Mouse (Mus musculus): ENCODE data around the gene Csnk1e. TPM values are rescaled to one million over a fixed set of nuclear protein-coding genes. Genes with fewer than 3 reads are reported as not detected.

Gene Csnk1e
- total RNA-seq, 4 experiments from 2014 or later, result 146 to 162 (median 152) TPM

- DNase-seq (ENCODE audit: low spot score in 2 of 2), result no peak
Measured at GRCm38 (mm10) chr15:79443856-79444410, 11.4 kb downstream of the Csnk1e start.

- no peak for DNase-seq (ENCODE audit: low spot score in 2 of 2)
Measured at GRCm38 (mm10) chr15:79442961-79443518, 12.3 kb downstream of the Csnk1e start.

- no peak for DNase-seq (ENCODE audit: low spot score in 2 of 2)
Measured at GRCm38 (mm10) chr15:79442257-79442611, 13.1 kb downstream of the Csnk1e start.

GRCm38 (mm10) chr15:79441331-79442256, 13.8 kb downstream of the Csnk1e start:
- peak; percentile 67 for DNase-seq (ENCODE audit: low spot score in 2 of 2)

GRCm38 (mm10) chr15:79440651-79441330, 14.6 kb downstream of the Csnk1e start:
- DNase-seq (ENCODE audit: low spot score in 2 of 2), result no peak

- DNase-seq (ENCODE audit: low spot score in 2 of 2), result peak in 1 of 2 experiments; percentile 59
Measured at GRCm38 (mm10) chr15:79440223-79440622, 15.1 kb downstream of the Csnk1e start.

GRCm38 (mm10) chr15:79439386-79439785, 16.0 kb downstream of the Csnk1e start:
- DNase-seq (ENCODE audit: low spot score in 2 of 2), result no peak

GRCm38 (mm10) chr15:79438816-79439215, 16.6 kb downstream of the Csnk1e start:
- no peak for DNase-seq (ENCODE audit: low spot score in 2 of 2)

- DNase-seq (ENCODE audit: low spot score in 2 of 2), result no peak
Measured at GRCm38 (mm10) chr15:79438209-79438810, 17.1 kb downstream of the Csnk1e start.

- no peak for DNase-seq (ENCODE audit: low spot score in 2 of 2)
Measured at GRCm38 (mm10) chr15:79437541-79438208, 17.7 kb downstream of the Csnk1e start.

- DNase-seq (ENCODE audit: low spot score in 2 of 2), result no peak
Measured at GRCm38 (mm10) chr15:79436481-79436921, 18.9 kb downstream of the Csnk1e start.

- DNase-seq (ENCODE audit: low spot score in 2 of 2), result no peak
Measured at GRCm38 (mm10) chr15:79435191-79435671, 20.1 kb downstream of the Csnk1e start.

- DNase-seq (ENCODE audit: low spot score in 2 of 2), result no peak
Measured at GRCm38 (mm10) chr15:79432892-79433291, 22.5 kb downstream of the Csnk1e start.

GRCm38 (mm10) chr15:79432328-79432727, 23.0 kb downstream of the Csnk1e start:
- DNase-seq (ENCODE audit: low spot score in 2 of 2), result peak in 1 of 2 experiments; percentile 57

- DNase-seq (ENCODE audit: low spot score in 2 of 2), result no peak
Measured at GRCm38 (mm10) chr15:79431925-79432324, 23.4 kb downstream of the Csnk1e start.

- no peak for DNase-seq (ENCODE audit: low spot score in 2 of 2)
Measured at GRCm38 (mm10) chr15:79430461-79431000, 24.8 kb downstream of the Csnk1e start.

GRCm38 (mm10) chr15:79429994-79430393, 25.4 kb downstream of the Csnk1e start:
- no peak for DNase-seq (ENCODE audit: low spot score in 2 of 2)

- no peak for DNase-seq (ENCODE audit: low spot score in 2 of 2)
Measured at GRCm38 (mm10) chr15:79429527-79429926, 25.8 kb downstream of the Csnk1e start.

GRCm38 (mm10) chr15:79428616-79429015, 26.8 kb downstream of the Csnk1e start:
- no peak for DNase-seq (ENCODE audit: low spot score in 2 of 2)

GRCm38 (mm10) chr15:79427516-79427915, 27.9 kb downstream of the Csnk1e start:
- DNase-seq (ENCODE audit: low spot score in 2 of 2), result no peak
